17 mouse cellular contexts compared by ENCODE assay signal in genomic region chr16:31363685-31364436, GRCm38 (mm10). TPM values are rescaled to one million over a fixed set of nuclear protein-coding genes. Genes with fewer than 3 reads are reported as not detected.
A peak's percentile ranks its signal among the peaks of the same experiment; 100 is the strongest.
DNase-seq lines count a peak whose midpoint lies in the region; ATAC-seq and TF ChIP-seq lines count a peak whose summit lies in the region.
"Had no signal": no experiment of that assay in that cellular context is flagged by ENCODE, and none has a peak within 500 bp of the region (broad histone marks: within the 10 kb centered on the region; RNA-seq: fewer than 3 reads in every experiment).

No protein-coding gene starts in this region.

- no peak overlapping the region for H3K4me3 ChIP-seq in heart, embryonic 12.5 days
- H3K4me3 ChIP-seq in MEL (ENCODE audit: control insufficient read depth in 1 of 2, insufficient read depth in 1 of 2, low read depth in 2 of 2, low read length in 2 of 2), result peak overlapping the region; percentile 21 to 28; a peak in 3 of 4 replicates
- no peak overlapping the region for H3K4me3 ChIP-seq in intestine, embryonic 14.5 days (ENCODE audit: low read depth, low read length)
- H3K4me3 ChIP-seq in liver, postnatal 0 days (ENCODE audit: low read depth, low read length), result no peak overlapping the region
- H3K4me3 ChIP-seq: embryonic facial prominence, embryonic 13.5 days; limb, embryonic 10.5 days had no signal

- peak; percentile 89 to 91 for TF ChIP-seq EP300 in MEL (IDR thresholded peaks at IDR 0.05; ENCODE audit: low read depth in 1 of 2, low read length in 2 of 2)
- TF ChIP-seq EP300 in liver, postnatal 0 days (IDR thresholded peaks at IDR 0.05; ENCODE audit: low read depth), result peak; percentile 83

- H3K27ac ChIP-seq in heart, embryonic 12.5 days (ENCODE audit: poor library complexity, severe bottlenecking), result 0 out of 2 replicates have a peak overlapping the region, but pooled peaks have one; percentile 8
- H3K27ac ChIP-seq in MEL (ENCODE audit: control insufficient read depth, low read depth, low read length), result peak overlapping the region; percentile 57
- peak overlapping the region; percentile 39; the same call in 1 of the 2 replicates for H3K27ac ChIP-seq in intestine, embryonic 14.5 days (ENCODE audit: low read depth)
- no peak overlapping the region for H3K27ac ChIP-seq in liver, postnatal 0 days (ENCODE audit: low read depth)
- H3K27ac ChIP-seq: embryonic facial prominence, embryonic 13.5 days; hindbrain, embryonic 14.5 days; kidney, postnatal 0 days; limb, embryonic 10.5 days had no signal

- no peak overlapping the region for H3K9ac ChIP-seq in heart, embryonic 12.5 days
- H3K9ac ChIP-seq in MEL (ENCODE audit: control insufficient read depth, low read depth, low read length, poor library complexity, severe bottlenecking), result peak overlapping the region; percentile 42
- no peak overlapping the region for H3K9ac ChIP-seq in intestine, embryonic 14.5 days (ENCODE audit: low read length)
- no peak overlapping the region for H3K9ac ChIP-seq in liver, postnatal 0 days (replicated peaks)
- H3K9ac ChIP-seq: embryonic facial prominence, embryonic 13.5 days; hindbrain, embryonic 14.5 days had no signal

- no peak for TF ChIP-seq POLR2A in MEL (IDR thresholded peaks at IDR 0.05; ENCODE audit: control insufficient read depth in 1 of 2, insufficient read depth in 1 of 2, low read depth in 1 of 2, low read length in 2 of 2, poor library complexity in 1 of 2)

- peaks cover 18% of the 10 kb centered on the region for H3K4me1 ChIP-seq in heart, embryonic 12.5 days (replicated peaks)
- peaks cover 26 to 44% of the 10 kb centered on the region in 2 experiments for H3K4me1 ChIP-seq in MEL (ENCODE audit: control insufficient read depth in 1 of 2, insufficient read depth in 2 of 2, low read length in 2 of 2)
- peaks cover 5% of the 10 kb centered on the region; the same call in 1 of the 2 replicates for H3K4me1 ChIP-seq in intestine, embryonic 14.5 days (replicated peaks; ENCODE audit: control insufficient read depth, insufficient read depth, low read length)
- peaks cover 3% of the 10 kb centered on the region; the same call in 1 of the 2 replicates for H3K4me1 ChIP-seq in liver, postnatal 0 days (ENCODE audit: insufficient read depth)
- H3K4me1 ChIP-seq: embryonic facial prominence, embryonic 13.5 days had no signal

- WGBS in heart, embryonic 12.5 days, result 59% methylated on average over 11 of the region's 11 CpGs
- WGBS in intestine, embryonic 14.5 days, result 58% methylated on average over 11 of the region's 11 CpGs
- WGBS in liver, postnatal 0 days (ENCODE audit: insufficient replicate concordance), result 60% methylated on average over 11 of the region's 11 CpGs

- H3K27me3 ChIP-seq in heart, embryonic 12.5 days (replicated peaks), result no peaks in the 10 kb centered on the region
- no peaks in the 10 kb centered on the region for H3K27me3 ChIP-seq in MEL (ENCODE audit: control insufficient read depth in 1 of 2, insufficient read depth in 2 of 2, low read length in 2 of 2)
- H3K27me3 ChIP-seq in intestine, embryonic 14.5 days (replicated peaks; ENCODE audit: control insufficient read depth, insufficient read depth, low read length), result no peaks in the 10 kb centered on the region
- no peaks in the 10 kb centered on the region for H3K27me3 ChIP-seq in liver, postnatal 0 days (ENCODE audit: insufficient read depth, low read length)
- H3K27me3 ChIP-seq: embryonic facial prominence, embryonic 13.5 days; Patski had no signal

- TF ChIP-seq RAD21 in MEL (IDR thresholded peaks at IDR 0.05; ENCODE audit: low read depth, low read length), result no peak

- H3K79me2 ChIP-seq in MEL (ENCODE audit: control insufficient read depth, insufficient read depth, low read length, poor library complexity), result no peaks in the 10 kb centered on the region

- no peak for DNase-seq in heart, postnatal 36 days
- DNase-seq in MEL (ENCODE audit: low read depth, low spot score), result peak; percentile 90
- DNase-seq in intestine, embryonic 14.5 days (ENCODE audit: low spot score), result peak; percentile 49
- no peak for DNase-seq in liver, postnatal 0 days
- DNase-seq in embryo, embryonic 10 days (ENCODE audit: low spot score), result no peak
- no peak for DNase-seq in left cerebral cortex, postnatal 14 days (ENCODE audit: low spot score in 2 of 2)
- DNase-seq in gastrocnemius, postnatal 25 days, result no peak
- DNase-seq: cerebellum, postnatal 25 days; lung, adult 18-20 months; right cerebral cortex, postnatal 14 days; thymus, postnatal 14 days had no signal

- ATAC-seq in heart, embryonic 12.5 days (ENCODE audit: insufficient number of reproducible peaks, low FRiP score), result no peak
- ATAC-seq in intestine, embryonic 14.5 days (replicated peaks; ENCODE audit: low FRiP score, low TSS enrichment, low read depth), result no peak; the same call in 1 of the 2 replicates
- ATAC-seq in liver, postnatal 0 days, result peak; percentile 44; the same call in 1 of the 2 replicates
- ATAC-seq: Patski had no signal

- intact Hi-C loops in heart, postnatal 36 days (cut with DNase I), result no loop called here
- intact Hi-C loops in left cerebral cortex, postnatal 14 days (cut with DNase I), result no loop called here

- H3K4me2 ChIP-seq in heart, embryonic 12.5 days, result no peak overlapping the region
- no peak overlapping the region for H3K4me2 ChIP-seq in intestine, embryonic 14.5 days (ENCODE audit: low read length)
- no peak overlapping the region for H3K4me2 ChIP-seq in liver, postnatal 0 days (ENCODE audit: low read depth, low read length)
- H3K4me2 ChIP-seq: embryonic facial prominence, embryonic 13.5 days; hindbrain, embryonic 14.5 days had no signal

- no peaks in the 10 kb centered on the region for H3K9me3 ChIP-seq in heart, embryonic 12.5 days (replicated peaks)
- H3K9me3 ChIP-seq in MEL (replicated peaks; ENCODE audit: insufficient read depth, low read length), result no peaks in the 10 kb centered on the region
- no peaks in the 10 kb centered on the region for H3K9me3 ChIP-seq in intestine, embryonic 14.5 days (ENCODE audit: control insufficient read depth, low read length)
- no peaks in the 10 kb centered on the region for H3K9me3 ChIP-seq in liver, postnatal 0 days (ENCODE audit: low read length)
- H3K9me3 ChIP-seq: embryonic facial prominence, embryonic 13.5 days; limb, embryonic 10.5 days had no signal

- H3K36me3 ChIP-seq in heart, embryonic 12.5 days, result no peaks in the 10 kb centered on the region
- peaks cover 0 to 34% of the 10 kb centered on the region in 2 experiments; a peak in 2 of 4 replicates for H3K36me3 ChIP-seq in MEL (ENCODE audit: control insufficient read depth in 1 of 2, insufficient read depth in 2 of 2, low read length in 2 of 2)
- H3K36me3 ChIP-seq in intestine, embryonic 14.5 days (ENCODE audit: control insufficient read depth, insufficient read depth, low read length), result no peaks in the 10 kb centered on the region
- no peaks in the 10 kb centered on the region for H3K36me3 ChIP-seq in liver, postnatal 0 days (replicated peaks; ENCODE audit: insufficient read depth, low read length)
- H3K36me3 ChIP-seq: embryonic facial prominence, embryonic 13.5 days; limb, embryonic 10.5 days had no signal

- no peak for TF ChIP-seq CTCF in MEL (IDR thresholded peaks at IDR 0.05 in 2 of 3, conservative IDR thresholded peaks at IDR 0.05 in 1 of 3; ENCODE audit: control insufficient read depth in 1 of 3, insufficient read depth in 1 of 3, low read depth in 2 of 3, low read length in 3 of 3, poor library complexity in 1 of 3, severe bottlenecking in 1 of 3)
- no peak for TF ChIP-seq CTCF in liver, postnatal 0 days (IDR thresholded peaks at IDR 0.05; ENCODE audit: low read depth)

TF ChIP-seq in MEL, 35 proteins besides CTCF, POLR2A, EP300 and RAD21 (continues in another document):
- TF ChIP-seq ELF1 (IDR thresholded peaks at IDR 0.05; ENCODE audit: low read depth, low read length) (no peak), GABPA (IDR thresholded peaks at IDR 0.05; ENCODE audit: low read depth, low read length) (0 out of 2 replicates have a peak, but pooled peaks have one; percentile 67), E2F4 (IDR thresholded peaks at IDR 0.05; ENCODE audit: borderline replicate concordance, low read depth, low read length) (no peak), USF1 (IDR thresholded peaks at IDR 0.05; ENCODE audit: low read depth, low read length) (no peak), CHD1 (IDR thresholded peaks at IDR 0.05; ENCODE audit: low read depth, low read length) (no peak), ZKSCAN1 (IDR thresholded peaks at IDR 0.05; ENCODE audit: low read depth, low read length) (no peak), MXI1 (IDR thresholded peaks at IDR 0.05; ENCODE audit: low read depth, low read length) (no peak; the same call in 1 of the 2 replicates), KAT2A (conservative IDR thresholded peaks at IDR 0.05; ENCODE audit: low read depth, low read length) (no peak), CHD2 (IDR thresholded peaks at IDR 0.05; ENCODE audit: low read length) (no peak), MAFK (IDR thresholded peaks at IDR 0.05; ENCODE audit: borderline replicate concordance, low read depth, low read length) (0 out of 2 replicates have a peak, but pooled peaks have one; percentile 10), POLR2AphosphoS2 (IDR thresholded peaks at IDR 0.05; ENCODE audit: low read length) (no peak), MYC (IDR thresholded peaks at IDR 0.05; ENCODE audit: low read depth, low read length) (0 out of 2 replicates have a peak, but pooled peaks have one; percentile 1)

RNA-seq across cellular contexts. Expression of gene Apod, which starts 49.3 kb away (rescaled TPM):
- polyA plus RNA-seq in heart, embryonic 12.5 days (2016; fragmentation: Nextera tagmentation; extraction: Ambion mirVana), result 0.27 TPM in 1 of 2 replicates, not detected in the other
- total RNA-seq in heart, postnatal 36 days (2021), result 1 to 10 TPM; 3.8 to 7.2 TPM
- not detected in 2 replicates for total RNA-seq in MEL (2012; rRNA removed)
- polyA plus RNA-seq in MEL (2012; ENCODE audit: insufficient read depth in 1 of 2, insufficient read length in 2 of 2, low read depth in 1 of 2, low replicate concordance in 2 of 2, missing spikeins in 1 of 2), result not detected
- polyA plus RNA-seq in intestine, embryonic 14.5 days (2014; fragmentation: Nextera tagmentation; extraction: Ambion mirVana), result 0.49 and 0.67 TPM in 2 replicates
- polyA plus RNA-seq in liver, postnatal 0 days (2015; fragmentation: Nextera tagmentation; extraction: Ambion mirVana), result 0.11 TPM in 2 replicates
- 10 to 100 TPM; 61.1 to 71.1 TPM for total RNA-seq in left cerebral cortex, postnatal 14 days (2021)
- 10 to 100 TPM; 22.1 to 22.6 TPM for total RNA-seq in gastrocnemius, postnatal 25 days (2021)
- polyA plus RNA-seq: Patski had no signal

RNA-seq across cellular contexts. Expression of gene Bdh1, which starts 58.2 kb away (rescaled TPM):
- 12.5 and 15.6 TPM in 2 replicates for polyA plus RNA-seq in heart, embryonic 12.5 days (2016; fragmentation: Nextera tagmentation; extraction: Ambion mirVana)
- 10 to 100 TPM in 1 of 2 experiments, 1 to 10 TPM in 1; 7.0 to 42.5 TPM for total RNA-seq in heart, postnatal 36 days (2021)
- total RNA-seq in MEL (2012; rRNA removed), result 67.5 and 73.4 TPM in 2 replicates
- polyA plus RNA-seq in MEL (2012; ENCODE audit: insufficient read depth in 1 of 2, insufficient read length in 2 of 2, low read depth in 1 of 2, low replicate concordance in 2 of 2, missing spikeins in 1 of 2), result 100 to 1,000 TPM in 1 of 2 experiments, not detected in 1; 187 TPM
- 55.6 and 68.3 TPM in 2 replicates for polyA plus RNA-seq in intestine, embryonic 14.5 days (2014; fragmentation: Nextera tagmentation; extraction: Ambion mirVana)
- polyA plus RNA-seq in liver, postnatal 0 days (2015; fragmentation: Nextera tagmentation; extraction: Ambion mirVana), result 208 and 246 TPM in 2 replicates
- total RNA-seq in left cerebral cortex, postnatal 14 days (2021), result 100 to 1,000 TPM; 233 to 253 TPM
- total RNA-seq in gastrocnemius, postnatal 25 days (2021), result 10 to 100 TPM in 1 of 2 experiments, 1 to 10 TPM in 1; 4.7 to 13.8 TPM

Comparison
In these comparisons a context has a peak if more than half of its experiments do, and no peak if none do; other contexts are left out.
1. H3K4me3 ChIP-seq: peak in MEL (2 of 2); none in heart, embryonic 12.5 days (single experiment), intestine, embryonic 14.5 days (single experiment) and liver, postnatal 0 days (single experiment).
2. DNase-seq: peak in MEL (single experiment) and intestine, embryonic 14.5 days (single experiment); none in heart, postnatal 36 days (0 of 2), liver, postnatal 0 days (single experiment), embryo, embryonic 10 days (single experiment), left cerebral cortex, postnatal 14 days (0 of 2) and gastrocnemius, postnatal 25 days (single experiment).